Mouse (Mus musculus) mesoderm, embryonic 11.5 days (tissue): Measurements from ENCODE around the gene Pik3c2a.

Experiments used
- DNase-seq: peaks from one replicate; pipeline ENCODE4 v3.0.0-alpha.2; 2012; ENCODE audit warnings: low read depth, low spot score

Pik3c2a gene

DNA sequence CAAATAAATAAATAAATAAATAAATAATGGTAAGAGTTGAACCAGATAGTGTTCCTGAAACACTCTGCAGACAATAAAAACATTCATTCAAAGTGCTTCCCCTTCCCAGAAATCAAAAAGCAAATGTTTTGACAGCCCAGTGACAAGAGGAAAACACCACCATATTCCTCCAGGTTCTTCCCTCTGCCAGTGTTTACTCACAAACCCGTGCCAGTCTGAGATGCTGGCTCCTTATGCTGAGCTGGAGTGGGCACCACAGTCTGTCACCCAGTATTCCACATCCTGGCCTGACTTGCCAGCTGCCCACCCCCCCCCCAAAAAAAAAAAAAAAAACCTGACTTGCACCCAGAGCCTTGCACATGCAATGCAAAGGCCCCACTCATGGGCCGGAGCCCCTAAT is 144.4 kb downstream of the Pik3c2a start:
- DNase-seq = no peak

DNA sequence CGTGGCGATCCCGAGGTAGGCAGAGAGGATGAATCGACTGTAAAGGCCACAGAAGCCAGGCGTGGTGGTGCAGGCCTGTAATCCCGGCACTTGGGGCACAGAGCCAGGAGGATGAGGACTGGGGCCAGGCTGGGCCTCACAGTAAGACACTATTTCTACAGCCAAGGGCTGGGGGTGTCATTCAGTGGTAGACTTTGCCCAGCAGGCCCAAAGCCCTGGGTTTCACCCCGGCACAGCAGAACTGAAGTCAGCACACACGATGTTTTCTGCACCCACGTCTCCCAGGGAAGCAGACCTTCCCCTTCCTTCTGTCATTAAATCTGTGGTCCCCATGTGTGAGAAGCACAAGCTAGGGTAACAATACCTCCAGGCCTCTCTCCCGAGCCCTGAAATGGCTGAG is 144.9 kb downstream of the Pik3c2a start:
- DNase-seq = no peak

DNA sequence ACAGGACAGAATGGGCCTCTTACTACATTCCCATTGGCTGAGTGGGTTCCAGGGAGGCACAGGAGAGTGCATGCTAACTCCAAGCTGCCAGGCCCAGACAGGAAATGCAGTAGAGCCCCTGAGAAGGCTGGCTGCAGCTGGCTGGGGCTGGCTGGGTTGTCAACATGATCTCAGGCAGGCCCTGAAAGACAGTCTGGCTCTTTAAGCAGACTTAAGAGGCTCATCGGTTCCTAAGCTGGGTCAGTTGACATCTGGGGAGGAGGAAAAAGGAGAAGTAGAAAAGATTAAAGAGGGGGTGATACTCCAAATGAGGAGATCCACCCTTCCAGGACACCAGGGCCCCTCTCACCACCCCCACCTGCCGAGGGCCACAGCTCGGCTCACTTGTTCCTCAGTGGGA is 148.3 kb downstream of the Pik3c2a start:
- DNase-seq = no peak

DNA sequence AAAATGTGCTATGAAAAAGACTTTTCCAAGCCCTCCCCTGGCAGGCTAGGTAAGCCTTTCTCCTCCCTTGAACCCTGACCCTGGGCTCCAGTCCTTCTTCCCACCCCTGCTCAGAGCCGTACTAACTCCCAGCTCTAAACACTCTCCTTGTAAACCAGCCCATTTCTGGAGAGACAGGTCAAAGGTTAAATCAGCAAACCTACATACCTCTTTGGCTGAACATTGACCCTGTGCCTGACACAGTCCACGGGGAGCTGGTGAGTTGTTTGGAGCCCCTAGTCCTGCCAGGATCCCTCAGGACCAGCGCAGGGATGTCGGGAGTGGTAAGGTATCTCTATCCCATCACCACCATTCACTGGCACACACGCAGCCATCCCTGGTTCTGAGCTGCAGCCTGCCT is 150.9 kb downstream of the Pik3c2a start:
- no peak for DNase-seq

DNA sequence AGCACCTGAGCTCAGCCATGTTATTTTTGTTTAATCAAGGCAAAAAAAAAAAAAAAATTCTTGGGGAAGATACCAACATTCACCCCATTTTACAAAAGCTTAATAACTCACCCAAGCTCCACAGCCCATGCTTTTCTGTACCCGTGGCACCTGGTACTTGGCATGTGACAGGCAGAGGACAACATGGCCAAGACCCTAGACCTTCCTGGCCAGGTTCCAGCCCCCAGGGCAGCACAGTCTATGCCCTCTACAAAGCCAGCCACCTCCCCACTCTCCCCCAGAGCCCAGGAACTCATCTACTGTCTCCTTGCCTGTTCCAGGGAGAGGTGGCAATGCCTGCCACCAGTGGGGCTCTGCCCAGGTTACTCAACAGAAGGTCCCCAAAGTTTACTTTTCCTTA is 152.7 kb downstream of the Pik3c2a start:
- no peak for DNase-seq

DNA sequence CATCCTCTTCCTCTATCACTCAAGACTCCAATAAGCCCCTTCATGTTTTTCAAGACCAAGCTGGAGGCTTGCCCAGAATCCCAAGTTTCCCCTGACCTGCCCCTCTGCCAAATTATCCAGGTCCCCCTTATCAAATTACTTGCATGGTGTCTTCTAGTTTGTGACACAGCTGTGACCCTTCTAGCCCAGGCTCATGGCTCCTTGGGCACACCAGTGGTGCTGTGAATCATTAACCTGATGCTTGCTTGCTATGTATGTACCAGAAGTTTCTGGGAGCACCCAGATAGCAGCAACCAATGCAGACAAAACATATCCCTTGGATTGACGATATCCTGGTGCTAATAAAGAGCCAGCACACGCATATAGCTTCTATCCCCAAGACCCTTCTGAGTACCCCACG is 154.3 kb downstream of the Pik3c2a start:
- DNase-seq = no peak

DNA sequence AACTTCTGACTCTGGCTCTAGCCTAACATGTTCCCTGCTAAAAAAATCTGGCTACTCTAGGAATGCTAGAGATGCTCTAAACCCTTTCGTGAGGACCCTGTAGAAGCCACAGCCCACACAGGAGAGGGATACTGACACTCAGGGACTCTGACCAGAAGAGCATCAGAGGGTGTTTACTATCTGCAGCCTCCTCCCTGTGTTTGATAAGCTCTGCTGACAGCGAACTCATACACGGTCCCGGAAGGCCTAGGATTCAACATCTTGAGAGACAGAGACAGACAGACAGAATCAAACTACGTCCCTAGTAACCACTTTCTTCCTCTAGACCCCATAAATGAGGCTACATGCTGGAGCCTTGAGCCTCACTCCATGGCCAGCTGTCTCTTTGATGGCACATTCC is 155.3 kb downstream of the Pik3c2a start:
- DNase-seq = no peak
